Mouse (Mus musculus) gastrocnemius, postnatal 36 days (tissue): Measurements from ENCODE around the gene Rasa2. TPM values are rescaled to one million over a fixed set of nuclear protein-coding genes. Genes with fewer than 3 reads are reported as not detected.
A peak's percentile ranks its signal among the peaks of the same experiment; 100 is the strongest.
"Not testable (repeated sequence)": the region's sequence is repeated elsewhere in the genome, so short reads cannot be mapped to it uniquely, and the experiment has no call there.

ENCODE experiments used
- DNase-seq, 2 experiments: peaks; one replicate each; pipeline ENCODE4 v3.0.0; 2022
- intact Hi-C: fragments of 180-260 bp; cut with DNase I; formaldehyde crosslinking; loops from one replicate; pipeline ENCODE4 v1.15.1; 2025
- long read RNA-seq, 2 experiments: library from polyadenylated mRNA; stranded (forward); transcript quantifications; one replicate each; pipeline ENCODE4 v2.0.0; 2021
- total RNA-seq, 2 experiments: library from RNA; stranded (reverse); gene quantifications; 2 replicates each; pipeline ENCODE4 v1.2.3; 2021

Gene Rasa2
- 1 to 10 TPM; 2.5 to 3.0 TPM for total RNA-seq
- long read RNA-seq, experiment 1, result 0 reads
- long read RNA-seq, experiment 2, partial matches to known transcripts, result 1 of 2 reads
- long read RNA-seq, experiment 2, other reads (novel, unspliced or antisense), result 1 of 2 reads

DNA sequence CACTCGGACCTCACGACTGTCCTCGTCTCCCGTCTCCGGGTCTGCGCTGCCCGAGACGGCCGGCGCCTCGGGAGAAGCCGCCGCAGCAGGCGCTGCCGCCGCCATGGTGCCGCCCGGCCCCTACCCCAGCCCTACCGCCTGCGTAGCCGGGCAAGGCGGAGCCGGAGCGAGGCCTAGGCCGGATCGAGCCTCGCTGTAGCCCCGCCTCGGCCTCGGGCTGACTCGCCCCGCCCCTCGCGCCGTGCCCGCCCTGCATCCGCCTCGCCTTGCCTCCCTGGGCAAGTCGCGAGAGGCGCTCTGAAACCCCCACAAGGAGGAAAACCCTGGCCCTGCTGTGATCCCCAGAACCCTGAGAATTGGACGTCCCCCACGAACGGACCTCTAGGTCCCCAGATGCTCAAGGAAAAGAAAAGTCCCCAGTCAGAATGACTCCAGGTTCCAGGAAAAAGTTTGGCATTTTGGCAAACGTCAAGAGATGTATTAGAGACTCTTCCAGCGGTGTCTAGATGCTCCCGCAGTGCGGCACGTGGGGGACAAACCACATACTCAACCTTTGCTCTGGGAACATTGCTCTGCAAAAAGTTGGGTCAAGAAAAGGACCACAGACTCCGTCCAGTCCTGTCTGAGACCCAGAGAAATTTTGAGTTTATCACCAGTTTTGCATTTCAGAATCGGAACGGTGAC is at the start of gene Rasa2:
Gene Rasa2 (minus strand): TSS at position 229 of the 684 bp plus-strand sequence.
- peak; percentile 86 to 88 for DNase-seq
- intact Hi-C loops, result no loop called here

DNA sequence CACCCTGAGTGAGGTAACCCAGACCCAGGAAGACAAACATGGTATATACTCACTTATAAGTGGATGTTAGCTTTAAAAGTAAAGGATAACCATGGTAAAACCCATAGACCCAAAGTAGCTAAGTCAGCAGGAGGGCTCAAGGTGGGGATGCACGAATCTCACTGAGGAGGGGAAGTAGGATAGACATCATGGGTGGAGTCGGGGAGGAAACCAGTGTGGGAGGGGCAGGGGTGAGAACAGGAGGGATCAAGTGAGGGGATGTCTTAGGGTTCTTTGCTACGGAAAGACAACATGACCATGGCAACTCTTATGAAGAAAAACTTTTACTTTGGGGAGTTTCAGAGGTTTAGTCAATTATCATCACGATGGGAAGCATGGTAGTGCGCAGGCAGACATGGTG is 47.2 kb upstream of the Rasa2 start:
- intact Hi-C loops, result no loop called here
- no peak for DNase-seq

DNA sequence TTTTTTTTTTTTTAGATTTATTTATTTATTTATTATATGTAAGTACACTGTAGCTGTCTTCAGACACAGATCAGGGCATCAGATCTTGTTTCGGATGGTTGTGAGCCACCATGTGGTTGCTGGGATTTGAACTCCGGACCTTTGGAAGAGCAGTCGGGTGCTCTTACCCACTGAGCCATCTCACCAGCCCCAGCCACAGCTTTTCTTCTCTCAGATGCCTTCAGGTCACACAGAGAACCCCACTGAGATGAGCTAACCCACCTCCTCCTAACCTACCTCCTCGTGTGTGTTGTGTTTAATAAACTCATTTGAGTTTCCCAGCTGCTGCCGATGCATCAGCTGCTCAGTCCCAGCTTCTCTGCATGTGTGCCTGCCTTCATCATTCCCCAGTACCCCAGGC is 46.3 kb upstream of the Rasa2 start:
- DNase-seq, intact Hi-C loops: not testable (repeated sequence)

GRCm38 (mm10) chr9:96676671-96677070 is 45.3 kb upstream of the Rasa2 start:
- intact Hi-C loops, result no loop called here
- no peak for DNase-seq

DNA sequence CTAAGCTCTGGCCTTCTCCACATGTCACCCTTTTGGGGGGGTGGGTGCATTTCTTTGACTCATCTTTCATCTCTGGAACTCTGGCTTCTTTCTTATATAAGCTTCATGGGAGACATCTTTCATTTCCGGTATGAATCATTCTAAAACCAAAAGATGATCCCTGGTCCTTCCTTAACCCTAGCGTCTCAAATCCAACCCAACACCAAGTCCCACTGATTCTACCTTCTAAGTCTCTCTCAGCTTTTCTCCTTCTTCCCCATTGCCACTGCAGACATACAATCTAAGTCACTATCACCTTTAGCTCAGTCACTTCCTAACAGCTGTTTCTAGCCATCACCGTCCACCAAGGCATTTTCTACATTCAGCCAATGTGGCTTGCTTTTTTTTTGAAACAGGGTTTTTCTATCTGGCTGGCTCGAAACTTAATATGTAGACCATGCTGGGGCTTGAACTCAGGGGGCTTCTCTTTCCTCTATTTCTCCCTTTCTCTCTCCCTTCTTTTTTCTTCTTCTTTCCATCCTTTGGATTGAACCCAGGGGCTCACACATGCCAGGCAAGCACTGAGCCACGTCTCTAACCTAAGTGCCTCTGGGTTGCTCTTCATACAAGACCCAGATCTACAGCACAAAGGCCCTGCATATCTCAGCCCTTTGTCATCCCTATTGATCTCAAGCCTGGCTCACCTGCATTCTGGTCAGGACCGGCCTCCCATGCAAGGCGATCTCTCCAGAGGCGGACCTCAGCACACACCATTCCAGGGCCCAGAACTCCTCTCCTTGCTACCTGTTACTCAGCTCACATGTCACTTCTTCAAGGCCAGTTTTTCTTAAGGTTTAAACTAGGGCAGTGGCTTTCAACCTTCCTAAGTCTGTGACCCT is 44.6 kb upstream of the Rasa2 start:
- DNase-seq, result no peak
- intact Hi-C loops, result loop anchor here (2.0 kb wide), 1 partner anchor 79 kb away; no protein-coding TSS in a partner anchor

GRCm38 (mm10) chr9:96675071-96675762 is 43.8 kb upstream of the Rasa2 start:
- intact Hi-C loops, result loop anchor here (2.0 kb wide), 1 partner anchor 80 kb away; no protein-coding TSS in a partner anchor
- DNase-seq, result peak in 1 of 2 experiments; percentile 26

GRCm38 (mm10) chr9:96674301-96674700 is 42.9 kb upstream of the Rasa2 start:
- no peak for DNase-seq
- intact Hi-C loops, result loop anchor here (2.0 kb wide), 1 partner anchor 80 kb away; no protein-coding TSS in a partner anchor

GRCm38 (mm10) chr9:96672466-96672865 is 41.0 kb upstream of the Rasa2 start:
- intact Hi-C loops, result no loop called here
- DNase-seq, result no peak

DNA sequence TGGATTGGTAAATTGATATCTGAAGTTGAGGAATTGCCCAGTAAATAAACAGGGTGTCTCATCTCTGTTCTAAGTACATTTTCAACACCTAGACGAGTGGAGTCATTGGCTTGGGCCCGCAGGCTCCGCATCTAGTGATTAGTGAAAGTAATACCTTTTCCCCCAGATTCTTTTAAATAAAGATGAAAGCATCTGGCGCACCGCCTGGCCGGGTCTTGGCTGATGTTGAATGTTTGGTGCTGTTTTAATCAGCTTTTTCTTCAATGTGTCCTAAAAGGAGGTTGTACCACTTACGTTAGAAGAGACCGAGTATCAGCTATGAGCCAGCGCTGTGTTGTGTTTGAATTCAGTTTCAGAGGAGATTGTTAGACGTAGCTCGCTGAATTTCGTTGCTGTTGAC is 39.8 kb upstream of the Rasa2 start:
- intact Hi-C loops, result no loop called here
- DNase-seq, result no peak

GRCm38 (mm10) chr9:96669877-96670276 is 38.5 kb upstream of the Rasa2 start:
- intact Hi-C loops, result loop anchor here (2.0 kb wide), 1 partner anchor 149 kb away; no protein-coding TSS in a partner anchor
- peak; percentile 89 to 92 for DNase-seq

- intact Hi-C loops, result loop anchor here (2.0 kb wide), 1 partner anchor 150 kb away; no protein-coding TSS in a partner anchor
- DNase-seq, result peak in 1 of 2 experiments; percentile 38
Measured at GRCm38 (mm10) chr9:96668628-96669027, 37.2 kb upstream of the Rasa2 start.

DNA sequence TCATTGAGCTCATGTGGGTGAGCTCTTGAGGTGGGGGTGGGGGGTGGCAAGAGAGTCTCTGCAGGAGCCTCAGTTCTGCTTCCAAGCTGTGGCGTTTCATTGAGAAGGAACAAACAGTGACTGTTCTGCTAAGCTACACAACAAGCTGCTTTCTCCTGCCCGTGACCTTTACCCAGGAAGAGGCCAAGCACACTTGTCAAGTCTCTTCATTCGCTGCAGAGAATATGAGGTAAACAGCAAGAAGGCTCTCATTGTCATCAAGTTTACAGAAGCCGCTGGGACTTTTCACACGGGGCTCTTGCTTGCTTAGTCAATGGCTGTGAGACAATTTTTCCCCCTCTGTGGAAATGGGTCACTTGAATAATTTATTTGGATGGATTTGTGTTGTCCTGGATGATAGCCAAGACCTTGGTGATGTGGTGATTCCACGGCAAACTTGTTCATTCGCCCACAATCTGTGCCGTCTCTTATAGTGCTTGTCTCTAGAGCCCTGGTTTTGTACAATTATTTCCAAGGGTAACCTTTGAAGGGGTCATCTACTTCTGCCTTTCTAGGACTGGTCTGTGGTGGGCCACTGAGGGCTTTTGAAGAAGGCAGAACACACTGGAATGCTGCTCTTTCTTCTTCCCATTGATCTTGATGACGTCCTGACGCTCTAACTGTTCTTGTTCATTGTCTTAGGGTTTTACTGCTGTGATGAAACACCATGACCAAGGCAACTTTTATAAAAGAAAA is 29.3 kb upstream of the Rasa2 start:
- DNase-seq, result no peak
- intact Hi-C loops, result no loop called here

GRCm38 (mm10) chr9:96659801-96660200 is 28.4 kb upstream of the Rasa2 start:
- intact Hi-C loops, result no loop called here
- DNase-seq, result no peak

DNA sequence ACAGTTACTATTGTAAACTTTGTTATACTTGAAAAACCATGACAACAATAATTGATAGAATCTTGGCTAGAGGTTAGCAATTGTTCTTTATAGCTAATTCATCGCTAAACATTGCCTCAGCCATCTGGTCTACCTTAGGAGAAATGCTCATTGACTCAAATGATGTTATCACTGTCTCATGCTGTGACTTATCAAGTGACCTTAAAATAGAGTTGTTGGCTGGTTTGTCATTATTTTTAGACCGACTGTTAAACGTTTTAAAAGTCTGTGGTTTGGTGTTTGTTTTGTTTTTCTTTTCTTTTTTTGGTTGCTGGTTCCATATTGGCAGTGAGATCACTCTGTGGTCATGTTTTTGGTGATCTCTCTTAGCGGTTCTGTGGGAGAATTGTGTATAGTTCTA is 22.1 kb upstream of the Rasa2 start:
- DNase-seq, result no peak
- intact Hi-C loops, result no loop called here

DNA sequence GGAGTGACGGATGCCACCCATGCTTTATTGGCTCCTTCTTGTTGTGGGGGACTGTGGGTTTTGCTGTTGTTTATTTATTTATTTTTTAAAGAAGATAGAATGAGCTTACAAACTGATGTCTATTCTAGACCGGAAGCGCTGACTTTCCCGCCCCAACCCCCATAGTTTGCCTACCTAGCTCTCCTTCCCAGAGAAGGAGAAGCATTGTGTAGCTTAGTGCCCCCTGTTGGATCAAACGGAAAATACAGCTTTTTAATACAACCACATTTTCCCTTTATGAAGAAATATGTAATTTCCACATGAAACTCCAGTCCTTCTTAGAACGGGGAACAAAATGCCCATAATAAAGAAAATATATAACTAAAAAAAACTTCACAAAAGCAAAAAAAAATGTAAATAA is 21.3 kb upstream of the Rasa2 start:
- DNase-seq, result no peak
- intact Hi-C loops, result no loop called here

- intact Hi-C loops, result loop anchor here (2.0 kb wide), 1 partner anchor 76 kb away; no protein-coding TSS in a partner anchor
- no peak for DNase-seq
Measured at GRCm38 (mm10) chr9:96650807-96651206, 19.4 kb upstream of the Rasa2 start.

DNA sequence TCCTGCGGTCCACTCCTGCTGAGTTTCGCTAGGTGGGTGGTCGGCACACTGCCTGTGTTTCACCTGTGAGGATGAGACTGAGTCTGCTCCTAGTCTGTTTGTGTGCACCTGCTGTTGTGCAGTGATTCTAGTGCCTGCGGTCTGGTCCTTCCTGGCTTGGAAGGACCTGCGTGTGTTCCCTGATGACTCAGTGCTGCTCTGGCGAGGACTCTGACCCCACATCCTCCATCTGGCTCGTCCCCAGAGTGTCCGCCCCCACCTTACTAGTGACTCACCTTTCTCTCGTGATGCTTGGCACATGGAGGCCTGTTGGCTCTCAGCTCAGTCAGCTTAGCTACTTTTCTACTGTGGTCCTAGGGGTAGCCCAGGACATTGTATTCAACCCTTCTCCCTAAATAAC is 18.5 kb upstream of the Rasa2 start:
- intact Hi-C loops, result loop anchor here (2.0 kb wide), 2 partner anchors 75 to 141 kb away; no protein-coding TSS in a partner anchor
- no peak for DNase-seq

DNA sequence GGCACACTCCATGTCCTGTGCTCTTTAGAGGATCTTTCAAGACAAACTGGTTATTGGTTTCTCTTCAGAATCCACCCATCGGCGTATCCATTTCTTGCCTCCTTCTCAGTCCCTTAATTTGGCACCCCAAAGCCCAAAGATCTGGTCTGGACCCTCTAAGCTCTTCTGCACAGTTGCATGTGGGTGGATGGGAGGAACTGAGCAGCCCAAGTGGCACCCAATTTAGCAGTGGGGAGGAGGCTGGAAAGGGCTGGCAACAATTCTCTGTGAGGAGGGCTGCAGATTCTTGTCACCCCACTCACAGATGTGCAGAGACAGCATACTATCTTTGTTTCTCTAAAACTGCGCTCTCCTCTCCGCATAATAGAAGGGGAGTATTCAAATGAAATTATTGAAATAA is 17.9 kb upstream of the Rasa2 start:
- intact Hi-C loops, result loop anchor here (2.0 kb wide), 1 partner anchor 141 kb away; no protein-coding TSS in a partner anchor

GRCm38 (mm10) chr9:96646668-96647295 is 15.4 kb upstream of the Rasa2 start:
- no peak for DNase-seq
- intact Hi-C loops, result no loop called here

More for the DNA sequence above, 17.9 kb upstream of the Rasa2 start:
- no peak for DNase-seq
